Mouse (Mus musculus) G1E-ER4 (cell line): ENCODE data around the gene Bmp3. TPM values are rescaled to one million over a fixed set of nuclear protein-coding genes. Genes with fewer than 3 reads are reported as not detected.

Experiments
- GATA1 ChIP-seq: IDR thresholded peaks from one replicate; pipeline ENCODE4 v1.8.0; 2012; ENCODE audit warnings: low read length, inconsistent platforms
- polyA plus RNA-seq: library from polyadenylated mRNA; stranded (reverse); fragments of >175 nt; gene quantifications from 2 replicates; pipeline ENCODE4 v1.2.3, GENCODE M21; 2012

The Bmp3 gene
- polyA plus RNA-seq = not detected in 2 replicates

DNA sequence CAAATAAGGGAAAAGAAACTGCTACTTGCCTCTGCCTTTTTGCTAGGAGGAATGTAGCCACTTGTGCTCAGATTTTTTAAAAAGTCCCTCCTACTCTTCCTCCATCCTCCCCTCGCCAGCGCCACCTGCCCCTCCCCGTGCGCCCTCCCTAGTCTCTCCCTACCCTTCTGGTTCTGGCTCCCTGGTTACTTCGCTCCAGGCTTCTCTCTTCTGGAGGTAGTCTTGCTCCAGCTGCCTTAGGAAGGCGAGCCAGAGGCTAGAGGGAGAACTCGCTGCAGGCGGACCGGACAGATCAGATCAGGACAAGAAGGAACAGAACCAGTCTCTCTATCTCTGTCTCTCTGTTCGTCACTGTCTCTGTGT is at the start of gene Bmp3:
Gene Bmp3 (plus strand): TSS at position 152 of the 363 bp plus-strand sequence.
- TF ChIP-seq GATA1 = no peak

DNA sequence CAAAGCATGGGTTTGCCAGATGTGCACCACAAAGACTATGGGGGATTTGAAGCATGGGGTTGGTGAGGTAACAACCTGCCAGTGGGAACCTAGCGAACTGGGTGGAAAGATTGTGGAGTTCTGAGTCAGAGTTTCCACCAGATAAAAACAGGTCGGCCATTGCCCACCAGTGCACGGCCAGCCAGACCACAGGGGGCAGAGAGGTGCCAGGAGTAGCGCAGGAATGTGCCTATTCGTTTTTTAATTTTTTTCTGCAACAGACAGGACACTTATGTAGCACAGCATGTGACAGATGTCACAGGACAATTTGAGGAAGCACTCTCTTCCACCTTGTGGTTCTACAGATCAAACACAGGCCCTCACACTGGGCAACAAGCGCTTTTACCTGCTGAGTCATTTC is 49.5 kb upstream of the Bmp3 start:
- TF ChIP-seq GATA1 = no peak

DNA sequence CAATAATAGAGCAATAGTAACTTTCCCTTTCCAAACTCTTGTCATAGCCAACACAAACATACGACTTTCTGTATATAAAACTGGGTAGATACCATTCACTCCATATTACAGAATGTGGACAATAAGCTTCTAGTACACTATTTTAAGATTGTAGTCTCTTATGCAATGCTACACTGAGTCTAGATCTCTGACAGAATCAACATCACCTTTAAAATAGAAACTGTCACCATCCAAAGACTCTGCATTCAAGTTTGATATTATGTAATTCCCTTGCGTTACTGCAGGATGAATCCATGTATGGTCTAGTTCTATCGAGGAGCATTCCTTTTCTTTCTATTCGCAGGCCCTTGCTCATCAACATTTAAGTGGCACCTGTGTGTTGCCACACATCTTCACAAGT is 47.7 kb upstream of the Bmp3 start:
- TF ChIP-seq GATA1 = no peak

DNA sequence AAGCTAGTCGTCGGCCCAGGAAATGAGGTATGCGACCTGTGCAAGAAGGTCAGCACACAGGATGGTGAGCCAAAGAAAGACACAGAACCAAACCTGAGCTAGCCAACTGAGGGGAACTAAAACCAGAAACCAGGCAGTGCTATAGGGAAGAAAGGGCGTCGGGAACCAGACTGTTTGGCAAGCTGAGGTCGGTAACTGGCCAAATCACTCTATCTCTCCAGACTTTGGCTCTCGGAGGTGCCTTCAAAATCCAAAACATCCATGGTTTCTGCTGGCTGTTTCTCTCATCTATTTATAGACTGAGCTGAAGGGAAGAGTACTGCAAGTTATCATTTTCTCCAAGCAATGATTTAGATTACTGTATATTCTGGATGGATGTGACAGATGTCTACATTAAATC is 47.2 kb upstream of the Bmp3 start:
- no peak for TF ChIP-seq GATA1

DNA sequence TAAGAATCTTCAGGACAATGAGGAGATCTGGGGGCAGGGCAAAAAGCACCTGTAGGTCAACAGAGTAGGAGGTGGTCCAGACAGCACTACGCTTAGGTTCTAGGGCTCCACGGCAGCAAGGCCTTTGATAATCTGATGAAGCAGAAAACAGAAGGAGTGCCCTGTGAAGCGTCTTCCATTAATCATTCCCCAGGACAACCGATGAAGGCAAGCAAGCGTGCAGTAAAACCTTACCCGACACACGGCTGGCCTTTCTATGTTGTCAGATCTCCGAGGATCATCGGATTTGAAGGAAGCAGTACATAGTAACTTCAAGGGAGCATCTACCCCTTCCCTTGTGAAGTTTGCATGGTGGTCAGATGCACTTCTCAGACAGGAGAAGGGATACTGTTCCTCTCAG is 46.3 kb upstream of the Bmp3 start:
- no peak for TF ChIP-seq GATA1

DNA sequence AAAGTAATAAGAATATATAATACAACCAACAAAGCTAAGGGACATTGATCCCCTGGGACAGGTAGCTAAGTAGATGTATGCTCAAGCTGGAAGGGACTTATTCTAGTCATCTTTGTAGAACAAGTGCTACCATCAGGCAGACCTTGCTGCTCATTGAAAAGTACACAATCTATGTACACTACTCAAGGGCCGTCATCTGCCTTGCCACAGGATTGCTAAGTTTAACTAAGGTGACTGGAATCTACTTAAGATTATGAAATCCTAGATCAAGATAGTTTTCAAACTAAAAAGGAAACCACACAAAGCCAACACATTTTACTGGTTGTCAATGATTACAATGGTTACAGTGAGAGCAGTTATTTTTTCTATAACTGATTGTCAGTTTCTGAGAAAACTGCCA is 41.8 kb upstream of the Bmp3 start:
- TF ChIP-seq GATA1 = no peak

DNA sequence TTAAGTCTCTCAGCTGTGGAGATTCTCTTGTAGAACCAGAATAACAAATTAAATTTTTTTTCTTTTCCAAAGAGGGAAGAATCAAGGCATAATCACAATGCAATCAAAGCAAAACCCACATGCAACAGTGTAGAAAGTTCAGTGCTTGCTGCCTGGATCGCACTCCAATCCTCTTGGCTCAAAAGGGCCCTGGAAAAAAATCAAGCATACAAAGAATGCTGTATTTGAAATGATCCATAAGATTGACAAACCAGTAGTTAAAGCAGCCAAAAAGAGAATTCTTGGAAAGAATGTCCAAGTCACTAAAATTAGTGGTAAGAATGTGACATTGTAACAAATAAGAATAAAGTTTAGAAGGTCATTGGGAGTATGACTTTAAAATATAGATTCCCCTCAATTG is 38.9 kb upstream of the Bmp3 start:
- no peak for TF ChIP-seq GATA1

DNA sequence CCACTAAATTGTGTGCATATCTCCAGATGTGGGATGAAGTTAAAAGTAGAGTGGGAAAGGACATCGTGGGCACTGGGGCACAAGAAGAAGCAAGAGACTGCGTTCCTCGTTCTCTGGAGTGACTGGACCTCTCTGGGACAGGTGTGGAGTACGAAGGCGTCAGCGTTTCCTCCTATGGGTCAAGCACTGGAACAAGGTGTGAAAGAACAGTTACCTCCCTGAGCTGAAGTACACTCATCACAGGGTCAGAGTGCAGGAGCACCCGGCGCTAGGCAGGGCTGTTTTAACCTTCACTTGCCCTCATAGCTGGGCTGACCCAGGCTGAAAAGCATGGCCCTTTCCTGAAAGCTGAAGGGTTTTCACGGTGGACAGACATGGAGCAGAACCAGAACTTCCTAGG is 20.5 kb upstream of the Bmp3 start:
- TF ChIP-seq GATA1 = no peak

DNA sequence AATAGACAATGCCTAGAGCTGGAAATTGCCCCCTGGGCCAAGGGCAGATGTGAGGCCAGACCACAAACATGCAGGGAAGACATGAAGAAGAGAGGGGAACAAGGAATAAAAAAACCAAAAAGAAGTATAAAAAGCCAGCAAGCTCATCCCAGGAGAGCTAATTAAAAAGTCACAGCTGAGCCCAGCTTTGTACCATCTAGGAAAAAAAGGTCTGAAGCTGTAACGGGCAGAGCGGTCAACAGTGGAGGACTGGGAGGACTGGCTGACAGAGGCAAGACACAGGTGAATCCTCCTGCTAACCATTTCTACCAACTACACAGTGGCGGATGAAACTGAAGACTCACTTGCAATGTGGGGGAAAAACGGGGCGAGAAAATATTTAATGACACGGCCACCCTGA is 19.9 kb upstream of the Bmp3 start:
- TF ChIP-seq GATA1 = no peak

DNA sequence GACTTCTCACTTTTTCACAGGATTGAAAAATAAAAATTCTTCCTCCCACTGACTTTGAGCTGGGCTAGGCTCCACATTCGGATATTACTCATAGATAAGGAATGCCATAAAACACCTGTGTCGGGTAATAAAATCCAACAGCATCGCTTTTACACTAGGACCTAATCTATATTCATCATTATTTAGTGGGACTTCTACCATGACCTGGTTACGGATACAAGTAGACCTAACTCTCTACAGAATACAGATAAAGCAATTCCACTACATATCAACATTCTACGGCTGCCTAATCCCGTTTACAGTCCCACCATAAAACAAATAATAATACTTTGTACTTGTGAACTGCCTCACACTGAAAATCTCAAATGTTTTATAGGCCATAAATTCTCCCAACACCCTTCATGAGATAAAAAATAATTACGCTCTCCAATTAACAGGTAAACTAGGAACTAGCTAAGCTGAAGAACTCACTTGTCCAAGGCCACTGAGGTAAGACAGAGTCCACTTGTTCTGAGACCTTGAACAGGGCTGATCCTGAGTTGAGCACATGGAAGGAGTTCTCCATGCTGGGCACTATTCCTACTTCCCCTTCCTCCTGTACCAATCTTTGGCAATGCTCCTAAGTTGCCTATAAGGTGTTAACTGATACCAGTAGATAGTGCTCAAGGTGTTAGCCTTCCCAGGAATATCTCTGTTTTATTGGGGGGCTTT is 11.5 kb upstream of the Bmp3 start:
- no peak for TF ChIP-seq GATA1

DNA sequence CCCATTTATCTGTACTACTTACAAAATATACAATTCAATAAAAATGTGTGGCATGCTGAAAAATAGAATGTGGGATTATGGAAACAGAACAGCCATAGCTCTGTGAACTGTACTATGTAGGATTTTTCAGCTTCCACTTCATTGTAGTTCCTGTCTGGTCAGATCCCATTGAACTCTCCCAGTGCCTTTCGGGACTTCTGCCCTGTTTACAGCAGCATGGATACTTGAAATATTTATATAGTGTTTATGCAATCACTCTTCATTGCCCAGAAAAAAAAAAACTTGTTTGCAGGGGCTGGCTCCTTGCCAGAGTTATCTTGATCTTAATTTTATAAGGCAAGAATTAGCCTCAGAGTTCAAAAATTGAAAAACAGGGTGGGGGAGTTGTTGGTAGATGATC is 9.6 kb upstream of the Bmp3 start:
- TF ChIP-seq GATA1 = no peak

DNA sequence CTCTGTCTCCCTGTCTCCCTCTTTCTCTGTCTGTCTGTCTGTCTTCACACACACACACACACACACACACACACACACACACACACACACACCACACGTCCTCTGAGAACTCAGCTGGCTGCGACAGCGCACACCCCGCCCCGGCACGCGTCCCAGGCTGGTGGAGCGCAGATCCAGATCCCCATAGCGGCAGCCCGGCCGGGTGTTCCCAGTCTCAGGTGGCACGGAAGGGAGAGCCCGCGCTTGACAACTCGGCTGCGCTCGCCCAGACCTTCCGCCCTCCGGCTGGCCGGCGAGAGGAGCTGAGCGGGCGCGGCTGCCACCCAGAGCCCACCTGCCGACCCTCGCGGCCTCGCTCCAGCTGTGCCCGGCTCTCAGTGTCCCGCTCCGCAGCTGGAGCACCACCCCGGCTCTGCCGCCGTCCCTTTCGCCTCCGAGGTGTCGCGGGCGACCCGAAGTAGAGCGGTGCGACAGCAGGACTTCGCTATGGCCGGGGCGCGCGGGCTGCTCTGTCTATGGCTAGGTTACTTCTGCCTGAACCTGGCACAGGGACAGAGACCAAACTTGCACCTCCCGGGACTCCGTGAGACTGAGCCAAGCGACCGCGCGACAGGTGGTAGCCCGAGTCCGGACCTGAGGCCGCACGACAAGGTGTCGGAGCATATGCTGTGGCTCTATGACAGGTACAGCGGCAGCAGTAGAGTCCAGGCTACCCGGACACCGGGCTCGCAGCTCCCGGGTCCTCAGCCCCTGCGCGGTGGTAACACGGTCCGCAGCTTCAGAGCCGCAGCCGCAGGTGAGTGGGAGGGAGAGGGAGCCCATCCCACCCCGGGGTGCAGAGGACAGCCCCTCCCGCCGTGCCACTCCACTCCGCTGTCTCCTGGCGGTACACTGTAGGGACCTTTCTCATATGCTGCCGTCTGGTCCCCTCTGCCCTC is 681 bp downstream of the Bmp3 start:
- TF ChIP-seq GATA1 = no peak

DNA sequence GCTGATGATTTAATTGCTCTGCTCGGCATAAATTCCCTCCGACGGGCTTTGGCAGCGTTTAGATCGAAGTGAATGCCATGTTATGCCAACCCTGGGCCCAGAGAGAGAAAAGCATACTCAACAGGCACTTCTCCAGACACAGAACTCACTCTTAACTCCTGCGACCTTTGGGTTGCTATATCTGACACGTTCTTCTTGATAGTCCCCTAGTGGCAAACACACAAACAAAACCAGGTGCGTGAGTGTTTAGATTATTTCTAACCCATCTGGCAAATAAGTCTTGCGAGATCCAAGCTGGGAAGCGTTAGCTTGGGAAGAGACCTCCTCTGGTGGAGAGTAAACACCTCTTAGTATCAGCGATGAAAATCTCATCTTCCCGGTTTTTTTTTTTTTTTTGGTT is 1.5 kb downstream of the Bmp3 start:
- TF ChIP-seq GATA1 = no peak

DNA sequence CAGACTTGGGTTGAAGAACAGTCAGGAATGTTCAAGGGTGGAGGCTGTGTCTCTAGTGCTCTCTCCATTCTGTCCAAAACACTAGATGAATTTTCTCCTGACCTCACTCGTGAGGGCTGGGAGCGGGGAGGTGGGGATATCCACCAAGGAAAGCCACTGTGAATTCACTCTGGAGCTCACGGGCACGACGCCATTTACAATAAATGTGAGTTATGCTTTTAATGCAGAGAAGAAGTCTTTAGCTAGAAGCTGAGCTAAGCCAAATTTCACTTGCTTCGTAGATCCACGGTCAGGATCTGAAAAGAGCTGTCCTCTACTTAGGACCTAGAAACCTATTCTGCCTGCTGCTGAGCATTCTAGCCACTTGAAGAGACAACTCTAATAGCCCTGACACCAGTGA is 2.1 kb downstream of the Bmp3 start:
- TF ChIP-seq GATA1 = no peak

DNA sequence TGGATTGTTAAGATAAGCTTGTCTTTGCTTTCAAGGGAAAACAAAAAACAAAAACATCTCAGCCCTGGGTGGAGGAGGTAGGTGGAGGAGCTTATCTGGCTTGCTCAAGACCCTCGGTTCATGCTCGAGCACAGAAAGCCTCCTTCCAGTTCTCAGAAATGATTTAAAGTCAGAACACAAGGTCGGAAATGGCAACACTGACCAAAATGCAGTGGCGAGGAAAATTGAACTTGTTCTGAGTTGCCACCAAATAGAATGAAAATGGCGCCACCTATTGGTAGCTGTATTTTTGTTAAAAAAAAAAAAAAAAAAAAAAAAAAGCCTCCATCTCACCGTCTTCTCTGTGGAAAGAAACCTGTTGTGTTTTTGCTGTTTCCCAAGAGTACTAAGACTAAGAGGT is 9.7 kb downstream of the Bmp3 start:
- TF ChIP-seq GATA1 = no peak

DNA sequence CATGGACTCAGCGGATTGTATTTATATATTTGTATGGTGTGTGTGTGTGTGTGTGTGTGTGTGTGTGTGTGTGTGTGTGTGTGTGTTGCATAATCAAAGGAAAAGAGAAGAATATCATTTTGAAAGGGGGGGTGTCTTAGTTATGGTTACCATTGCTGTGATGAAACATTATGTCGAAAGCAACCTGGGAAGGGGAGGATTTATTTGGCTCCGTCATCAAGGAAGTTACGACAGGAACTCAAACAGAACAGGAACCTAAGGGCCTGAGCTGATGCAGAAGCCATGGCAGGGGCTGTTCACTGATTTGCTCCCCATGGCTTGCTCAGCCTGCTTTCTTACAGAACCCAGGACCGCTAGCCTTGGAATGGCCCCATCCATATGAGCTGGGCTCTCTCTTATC is 10.9 kb downstream of the Bmp3 start:
- no peak for TF ChIP-seq GATA1

DNA sequence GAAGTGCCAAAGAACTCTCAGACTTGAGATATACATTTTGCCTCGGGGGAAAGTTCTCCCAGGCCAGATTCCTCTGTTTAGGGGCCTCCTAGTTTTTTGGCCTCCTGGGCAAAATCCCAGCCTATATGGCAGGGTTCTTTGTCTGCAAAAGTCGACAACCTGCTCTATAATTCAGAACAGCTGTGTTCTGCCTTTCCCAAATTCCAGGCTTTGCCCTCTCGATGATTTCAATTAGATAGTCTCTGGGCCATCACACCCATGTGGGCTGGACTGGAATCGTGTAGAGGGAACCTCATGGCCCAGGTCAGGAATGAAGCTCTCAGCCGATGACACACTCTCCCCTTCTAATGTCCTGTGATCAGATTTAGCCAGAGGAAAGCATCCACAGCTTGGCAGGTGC is 21.8 kb downstream of the Bmp3 start:
- TF ChIP-seq GATA1 = no peak
